Mouse (Mus musculus) layer of hippocampus, adult 2 months (tissue): Measurements from ENCODE around the gene Olfr358. TPM values are rescaled to one million over a fixed set of nuclear protein-coding genes. Genes with fewer than 3 reads are reported as not detected.

Experiments used
- DNase-seq, 2 experiments: peaks; one replicate each; pipeline ENCODE4 v3.0.0; 2022; ENCODE audit warnings: low spot score in 2 of 2
- H3K27ac ChIP-seq: fragments of 200-600 bp; 2 replicates; pipeline ENCODE4 v1.8.1; 2022
- H3K4me3 ChIP-seq: fragments of 200-600 bp; 2 replicates; pipeline ENCODE4 v1.8.1; 2022; ENCODE audit warnings: mild to moderate bottlenecking
- CTCF ChIP-seq: fragments of 200-600 bp; conservative IDR thresholded peaks from 2 replicates; pipeline ENCODE4 v1.8.1; 2022; ENCODE audit warnings: antibody characterized with exemption, mild to moderate bottlenecking, moderate library complexity
- long read RNA-seq, 2 experiments: library from polyadenylated mRNA; stranded (forward); transcript quantifications; one replicate each; pipeline ENCODE4 v2.0.0; 2021; ENCODE audit warnings: borderline mapping rate in 2 of 2
- total RNA-seq, 2 experiments: library from RNA; stranded (reverse); gene quantifications; 2 replicates each; pipeline ENCODE4 v1.2.3; 2021

Olfr358 gene
- not detected for total RNA-seq
- long read RNA-seq, experiment 1, result 0 reads
- long read RNA-seq, experiment 2, result 0 reads

DNA sequence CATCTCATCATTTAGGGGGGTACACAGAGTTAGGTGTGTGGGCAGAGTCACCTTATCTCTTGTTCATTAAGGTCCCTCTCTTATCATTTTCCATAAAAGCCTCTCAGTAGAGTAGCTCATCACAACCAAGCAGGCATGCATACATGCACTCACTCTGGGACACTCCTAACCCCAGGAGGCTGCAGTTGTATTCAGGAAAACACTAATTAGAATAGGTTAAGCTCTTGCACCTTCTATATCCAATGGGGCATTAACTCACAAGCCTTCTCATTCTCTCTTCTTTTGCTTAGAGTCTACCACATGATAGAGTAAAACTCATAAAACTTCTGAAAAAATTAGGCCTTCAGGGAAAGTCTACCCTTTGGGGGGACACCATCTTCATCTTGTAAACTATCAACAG, at the start of gene Olfr358:
Gene Olfr358 (minus strand): TSS at position 101 of the 400 bp plus-strand sequence.
- H3K27ac ChIP-seq, result no peak within 1 kb of the TSS
- no peak for DNase-seq
- no peak within 1 kb of the TSS for H3K4me3 ChIP-seq
- TF ChIP-seq CTCF, result no peak

GRCm38 (mm10) chr2:36997030-36997429, 12.1 kb downstream of the Olfr358 start:
- no peak overlapping the region for H3K27ac ChIP-seq
- no peak for TF ChIP-seq CTCF
- no peak overlapping the region for H3K4me3 ChIP-seq
- no peak for DNase-seq

DNA sequence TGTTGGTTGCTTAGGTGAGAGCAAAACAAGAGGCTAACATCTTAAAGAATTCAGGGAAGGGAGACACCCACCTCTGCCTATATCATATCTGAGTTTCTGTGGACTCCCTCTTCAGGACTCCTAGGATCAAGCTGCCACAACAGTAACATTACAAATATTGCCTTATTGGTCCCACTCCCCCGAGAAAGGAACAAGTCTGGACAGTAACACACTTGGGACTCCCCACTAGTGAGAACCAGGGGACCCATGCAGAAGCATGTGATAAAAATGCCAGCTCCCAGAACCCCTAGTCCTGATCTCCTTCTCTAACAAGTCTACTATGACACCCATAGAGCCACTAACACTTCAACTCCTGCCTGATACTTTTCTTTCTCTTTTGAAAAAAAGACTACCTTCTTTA, 15.6 kb downstream of the Olfr358 start, which contains the start of gene Olfr357:
Gene Olfr357 (plus strand): TSS at position 301 of the 400 bp plus-strand sequence.
- Histone ChIP-seq H3K4me3 (no peak within 1 kb of the TSS), H3K27ac (no peak within 1 kb of the TSS)
- DNase-seq, result no peak
- TF ChIP-seq CTCF, result no peak

Other genes starting within 250 kb of the Olfr358 start
- not detected for gene Olfr348, start 225.1 kb downstream of the Olfr358 start, total RNA-seq
- not detected for gene Olfr50, start 218.8 kb downstream of the Olfr358 start, total RNA-seq
- gene Olfr3, start 192.3 kb downstream of the Olfr358 start, total RNA-seq, result not detected
- gene Olfr350, start 163.0 kb downstream of the Olfr358 start, total RNA-seq, result not detected
- not detected for gene Olfr351, start 146.7 kb downstream of the Olfr358 start, total RNA-seq
- gene Olfr352, start 140.9 kb downstream of the Olfr358 start, total RNA-seq, result not detected
- not detected for gene Olfr353, start 116.4 kb downstream of the Olfr358 start, total RNA-seq
- gene Olfr354, start 103.7 kb downstream of the Olfr358 start, total RNA-seq, result not detected
- not detected for gene Olfr355, start 80.4 kb downstream of the Olfr358 start, total RNA-seq
- gene Olfr356, start 72.2 kb downstream of the Olfr358 start, total RNA-seq, result not detected
- not detected for gene Olfr357, start 15.5 kb downstream of the Olfr358 start, total RNA-seq
- gene Olfr360, start 56.4 kb upstream of the Olfr358 start, total RNA-seq, result not detected
- gene Olfr361, start 80.0 kb upstream of the Olfr358 start, total RNA-seq, result not detected
- not detected for gene Olfr362, start 108.6 kb upstream of the Olfr358 start, total RNA-seq
- gene Olfr364-ps1, start 130.0 kb upstream of the Olfr358 start, total RNA-seq, result not detected
- gene Olfr365, start 178.9 kb upstream of the Olfr358 start, total RNA-seq, result under 1 TPM in 1 of 2 experiments, not detected in 1; 0.08 TPM
- not detected for gene Olfr366, start 202.2 kb upstream of the Olfr358 start, total RNA-seq